Mouse (Mus musculus) megakaryocyte, embryonic 14.5 days (primary cell): ENCODE data around the gene Fam189a2. TPM values are rescaled to one million over a fixed set of nuclear protein-coding genes. Genes with fewer than 3 reads are reported as not detected.
A peak's percentile ranks its signal among the peaks of the same experiment; 100 is the strongest.

Experiments used
- H3K27me3 ChIP-seq: replicated peaks from 2 replicates; pipeline ENCODE3; 2012; ENCODE audit warnings: inconsistent platforms
- H3K36me3 ChIP-seq: replicated peaks from 2 replicates; pipeline ENCODE3; 2012; ENCODE audit warnings: low read length, inconsistent platforms, mixed read lengths
- H3K4me1 ChIP-seq: 2 replicates; pipeline ENCODE4 v1.6.1; 2012; ENCODE audit warnings: inconsistent platforms
- H3K4me3 ChIP-seq: replicated peaks from 2 replicates; pipeline ENCODE3; 2012; ENCODE audit warnings: moderate library complexity, mild to moderate bottlenecking, inconsistent platforms
- H3K9me3 ChIP-seq: 2 replicates; pipeline ENCODE4 v1.6.1; 2012; ENCODE audit warnings: inconsistent platforms
- FLI1 ChIP-seq: IDR thresholded peaks from 2 replicates; pipeline ENCODE4 v1.6.1; 2012; ENCODE audit warnings: low read length, inconsistent platforms, mixed read lengths
- GATA1 ChIP-seq: IDR thresholded peaks from 3 replicates; pipeline ENCODE4 v1.6.1; 2012; ENCODE audit warnings: mixed read lengths, low read length, inconsistent platforms, borderline replicate concordance
- polyA plus RNA-seq: library from polyadenylated mRNA; stranded (reverse); fragments of >175 nt; gene quantifications from 2 replicates; pipeline ENCODE4 v1.2.3, GENCODE M21; 2012; ENCODE audit warnings: low replicate concordance; ENCODE audit not compliant: insufficient read depth

Fam189a2 gene
- polyA plus RNA-seq, 1 experiment = not detected

DNA sequence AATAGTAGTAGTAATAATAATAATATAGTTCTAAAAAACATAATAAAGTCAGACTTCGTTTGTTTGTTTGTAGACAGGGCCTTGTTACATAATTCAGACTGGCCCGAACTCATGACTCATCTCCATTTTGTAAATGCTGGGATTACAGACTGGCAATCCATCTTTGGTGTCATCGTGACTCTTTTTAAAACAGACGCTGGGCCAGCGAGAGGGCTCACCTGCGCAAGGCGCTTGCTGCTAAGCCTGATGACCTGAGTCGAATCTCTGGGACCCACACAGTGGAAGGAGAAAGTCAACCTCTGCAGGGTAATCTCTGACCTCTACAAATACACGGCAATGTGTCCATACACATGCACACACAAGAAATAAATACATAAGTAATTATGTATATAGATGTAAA is 64.4 kb downstream of the Fam189a2 start:
- peaks cover 5% of the 10 kb centered on the region for H3K27me3 ChIP-seq
- H3K4me1 ChIP-seq = no peaks in the 10 kb centered on the region
- H3K36me3 ChIP-seq = no peaks in the 10 kb centered on the region
- H3K4me3 ChIP-seq = no peak overlapping the region
- TF ChIP-seq FLI1 (no peak), GATA1 (no peak)
- H3K9me3 ChIP-seq = no peaks in the 10 kb centered on the region

DNA sequence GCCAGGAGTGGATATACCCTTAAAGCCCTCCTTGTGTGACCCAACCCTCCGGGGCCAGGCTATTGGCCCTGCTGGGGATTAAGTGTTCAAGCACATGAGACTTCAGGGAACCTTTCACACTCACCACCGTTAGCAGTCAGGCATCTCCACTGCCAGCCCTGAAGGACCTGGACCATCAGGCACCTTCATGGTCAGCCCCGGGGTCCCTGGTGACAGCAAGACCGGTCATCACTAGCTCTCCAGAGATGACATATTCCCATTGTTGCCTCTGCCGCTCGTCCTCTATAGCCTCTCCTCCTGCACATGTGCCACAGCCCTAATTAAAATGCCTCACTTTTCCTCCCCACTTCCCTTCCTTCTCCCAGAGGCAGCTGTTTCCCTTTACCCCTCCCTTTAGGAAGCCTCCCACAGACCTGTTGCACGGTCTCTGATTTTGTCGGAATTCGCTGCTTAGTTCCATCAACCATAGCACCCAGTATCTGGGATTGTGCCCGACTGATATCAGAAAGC is 66.4 kb downstream of the Fam189a2 start:
- TF ChIP-seq GATA1 (no peak), FLI1 (no peak)
- Histone ChIP-seq H3K27me3 (peaks cover 5% of the 10 kb centered on the region), H3K4me3 (no peak overlapping the region), H3K4me1 (no peaks in the 10 kb centered on the region; the same call in 1 of the 2 replicates), H3K36me3 (no peaks in the 10 kb centered on the region), H3K9me3 (no peaks in the 10 kb centered on the region)

DNA sequence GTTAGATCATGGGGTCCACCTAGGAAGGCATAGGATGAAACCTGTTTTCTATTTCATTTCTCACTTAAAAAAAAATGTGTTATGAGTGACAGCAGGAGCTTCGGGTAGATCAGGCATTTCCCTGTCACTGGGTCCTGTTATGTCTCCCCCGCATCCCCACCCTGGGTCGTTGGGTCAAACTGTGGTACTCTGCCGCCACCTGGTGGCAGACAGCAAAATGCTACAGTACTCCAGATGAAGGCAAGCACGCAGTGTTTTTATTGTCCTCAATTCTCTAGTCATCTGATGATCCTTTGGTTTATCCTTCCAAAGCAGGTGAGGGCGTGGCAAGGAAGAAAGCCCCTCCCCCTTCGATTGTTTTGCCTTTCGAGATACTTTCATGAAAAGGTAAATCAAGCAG is 69.3 kb downstream of the Fam189a2 start:
- H3K4me3 ChIP-seq = no peak overlapping the region
- TF ChIP-seq GATA1 (no peak), FLI1 (no peak)

GRCm38 (mm10) chr19:23960831-23961447 is 69.9 kb downstream of the Fam189a2 start:
- Histone ChIP-seq H3K4me3 (no peak overlapping the region), H3K4me1 (no peaks in the 10 kb centered on the region; the same call in 1 of the 2 replicates), H3K9me3 (no peaks in the 10 kb centered on the region), H3K27me3 (peaks cover 5% of the 10 kb centered on the region), H3K36me3 (no peaks in the 10 kb centered on the region)
- TF ChIP-seq GATA1 (no peak), FLI1 (no peak)

More for the DNA sequence above, 69.3 kb downstream of the Fam189a2 start:
- Histone ChIP-seq H3K27me3 (peaks cover 5% of the 10 kb centered on the region), H3K4me1 (no peaks in the 10 kb centered on the region; the same call in 1 of the 2 replicates), H3K36me3 (no peaks in the 10 kb centered on the region), H3K9me3 (no peaks in the 10 kb centered on the region)

DNA sequence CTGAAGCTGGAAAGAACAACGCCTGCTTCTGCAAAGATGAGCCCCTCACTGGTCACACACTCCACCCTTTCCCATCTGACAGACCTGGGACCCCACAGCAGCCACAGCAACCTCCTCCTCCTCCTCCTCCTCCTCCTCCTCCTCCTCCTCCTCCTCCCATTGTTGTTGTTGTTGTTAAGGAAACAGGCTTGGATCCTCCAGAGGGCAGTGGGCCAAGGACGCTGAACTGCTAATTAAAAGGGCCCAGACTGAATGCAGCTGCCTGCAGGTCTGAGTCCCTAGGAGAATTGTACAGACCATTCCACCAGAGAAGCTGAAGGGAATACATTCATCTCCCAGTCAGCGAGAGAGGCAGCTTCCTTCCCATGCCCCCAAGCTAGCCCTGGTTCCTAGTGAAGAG is 70.5 kb downstream of the Fam189a2 start:
- H3K4me3 ChIP-seq = no peak overlapping the region
- no peaks in the 10 kb centered on the region for H3K9me3 ChIP-seq
- H3K36me3 ChIP-seq = no peaks in the 10 kb centered on the region
- no peak for TF ChIP-seq FLI1
- TF ChIP-seq GATA1 = no peak
- H3K27me3 ChIP-seq = peaks cover 5% of the 10 kb centered on the region
- H3K4me1 ChIP-seq = no peaks in the 10 kb centered on the region; the same call in 1 of the 2 replicates

DNA sequence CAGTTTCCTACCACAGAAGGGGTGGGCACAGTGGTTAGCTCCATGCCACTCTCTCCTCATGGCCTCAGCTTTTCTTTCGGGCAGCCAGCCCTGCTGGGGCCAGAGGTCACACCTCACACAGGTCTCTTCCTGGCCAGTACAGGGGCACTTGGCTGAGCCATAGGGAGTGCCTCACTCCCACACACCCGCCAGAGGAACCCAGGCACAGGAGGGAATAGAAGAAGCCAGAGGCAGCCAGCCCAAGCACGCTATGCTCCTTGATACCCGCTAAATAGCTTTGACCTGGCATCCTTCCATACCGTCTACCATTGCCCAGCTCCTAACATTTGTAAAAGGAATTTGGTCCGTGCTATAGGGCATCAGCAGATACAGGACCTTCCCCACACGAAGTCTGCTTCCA is 70.9 kb downstream of the Fam189a2 start:
- Histone ChIP-seq H3K36me3 (no peaks in the 10 kb centered on the region), H3K4me3 (peak overlapping the region; percentile 12), H3K4me1 (no peaks in the 10 kb centered on the region; the same call in 1 of the 2 replicates), H3K27me3 (peaks cover 5% of the 10 kb centered on the region), H3K9me3 (no peaks in the 10 kb centered on the region)
- TF ChIP-seq FLI1 = no peak
- no peak for TF ChIP-seq GATA1

- H3K27me3 ChIP-seq = peaks cover 4% of the 10 kb centered on the region
- H3K9me3 ChIP-seq = no peaks in the 10 kb centered on the region
- H3K4me1 ChIP-seq = no peaks in the 10 kb centered on the region; the same call in 1 of the 2 replicates
- no peaks in the 10 kb centered on the region for H3K36me3 ChIP-seq
- no peak for TF ChIP-seq FLI1
- TF ChIP-seq GATA1 = no peak
- H3K4me3 ChIP-seq = no peak overlapping the region
Observed at GRCm38 (mm10) chr19:23958925-23959324, 71.9 kb downstream of the Fam189a2 start.

GRCm38 (mm10) chr19:23957563-23957962 is 73.3 kb downstream of the Fam189a2 start:
- Histone ChIP-seq H3K36me3 (no peaks in the 10 kb centered on the region), H3K27me3 (peaks cover 2% of the 10 kb centered on the region), H3K4me1 (no peaks in the 10 kb centered on the region; the same call in 1 of the 2 replicates), H3K4me3 (no peak overlapping the region), H3K9me3 (no peaks in the 10 kb centered on the region)
- TF ChIP-seq FLI1 (no peak), GATA1 (no peak)

- Histone ChIP-seq H3K9me3 (no peaks in the 10 kb centered on the region), H3K27me3 (no peaks in the 10 kb centered on the region), H3K4me3 (peak overlapping the region; percentile 40), H3K4me1 (no peaks in the 10 kb centered on the region; the same call in 1 of the 2 replicates), H3K36me3 (no peaks in the 10 kb centered on the region)
- TF ChIP-seq GATA1 (no peak), FLI1 (no peak)
Observed at GRCm38 (mm10) chr19:23956299-23956975, 74.4 kb downstream of the Fam189a2 start.

- Histone ChIP-seq H3K27me3 (no peaks in the 10 kb centered on the region), H3K36me3 (no peaks in the 10 kb centered on the region), H3K4me3 (no peak overlapping the region), H3K9me3 (peaks cover 6% of the 10 kb centered on the region), H3K4me1 (no peaks in the 10 kb centered on the region; the same call in 1 of the 2 replicates)
- TF ChIP-seq GATA1 (no peak), FLI1 (no peak)
Observed at GRCm38 (mm10) chr19:23955461-23955860, 75.4 kb downstream of the Fam189a2 start.
